Mouse (Mus musculus): Measurements from ENCODE around the gene 2610301B20Rik. TPM values are rescaled to one million over a fixed set of nuclear protein-coding genes. Genes with fewer than 3 reads are reported as not detected.
A peak's percentile ranks its signal among the peaks of the same experiment; 100 is the strongest.
"Not testable (repeated sequence)": the region's sequence is repeated elsewhere in the genome, so short reads cannot be mapped to it uniquely, and the experiment has no call there.

2610301B20Rik gene
- polyA plus RNA-seq, 1 experiment from 2014 or later, result 35.5 TPM

- no peak for ATAC-seq (ENCODE audit: low FRiP score, low read depth)
- Histone ChIP-seq H3K9ac (peak overlapping the region; percentile 86), H3K4me3 (peak overlapping the region; percentile 78), H3K9me3 (no peaks in the 10 kb centered on the region), H3K27ac (no peak overlapping the region), H3K36me3 (no peaks in the 10 kb centered on the region), H3K4me1 (peaks cover 12% of the 10 kb centered on the region), H3K4me2 (replicated peaks) (peak overlapping the region; percentile 79), H3K27me3 (no peaks in the 10 kb centered on the region)
- 24% methylated on average over 16 of the region's 16 CpGs for WGBS
Measured at GRCm38 (mm10) chr4:10872685-10873539, 1.4 kb upstream of the 2610301B20Rik start.

GRCm38 (mm10) chr4:10873549-10873919, 764 bp upstream of the 2610301B20Rik start:
- H3K36me3 ChIP-seq, result no peaks in the 10 kb centered on the region
- H3K4me2 ChIP-seq (replicated peaks), result peak overlapping the region; percentile 79
- ATAC-seq (ENCODE audit: low FRiP score, low read depth), result peak; percentile 45
- peak overlapping the region; percentile 78 for H3K4me3 ChIP-seq
- H3K9me3 ChIP-seq, result no peaks in the 10 kb centered on the region
- peak overlapping the region; percentile 86 for H3K9ac ChIP-seq
- H3K27me3 ChIP-seq, result no peaks in the 10 kb centered on the region
- WGBS, result 3% methylated on average over 5 of the region's 8 CpGs
- H3K27ac ChIP-seq, result peak overlapping the region; percentile 99
- H3K4me1 ChIP-seq, result peaks cover 12% of the 10 kb centered on the region

GRCm38 (mm10) chr4:10874718-10875121, 422 bp downstream of the 2610301B20Rik start:
- Histone ChIP-seq H3K4me2 (replicated peaks) (peak overlapping the region; percentile 79), H3K27me3 (0 out of 2 replicates have a peak, but pooled peaks cover 3% of the 10 kb centered on the region), H3K9me3 (no peaks in the 10 kb centered on the region), H3K36me3 (peaks cover 5% of the 10 kb centered on the region; the same call in 1 of the 2 replicates), H3K9ac (peak overlapping the region; percentile 86), H3K27ac (peak overlapping the region; percentile 99), H3K4me1 (peaks cover 12% of the 10 kb centered on the region), H3K4me3 (peak overlapping the region; percentile 78)
- 1% methylated on average over 36 of the region's 37 CpGs for WGBS
- ATAC-seq (ENCODE audit: low FRiP score, low read depth), result peak; percentile 82

- Histone ChIP-seq H3K4me2 (replicated peaks) (peak overlapping the region; percentile 79), H3K4me3 (peak overlapping the region; percentile 78)
- no peak for ATAC-seq (ENCODE audit: low FRiP score, low read depth)
Measured at GRCm38 (mm10) chr4:10875407-10875806, 1.1 kb downstream of the 2610301B20Rik start.

GRCm38 (mm10) chr4:10877057-10877456, 2.8 kb downstream of the 2610301B20Rik start:
- H3K4me1 ChIP-seq, result peaks cover 12% of the 10 kb centered on the region
- no peak overlapping the region for H3K9ac ChIP-seq
- 0 out of 2 replicates have a peak, but pooled peaks cover 3% of the 10 kb centered on the region for H3K27me3 ChIP-seq
- no peak for ATAC-seq (ENCODE audit: low FRiP score, low read depth)
- H3K4me2 ChIP-seq (replicated peaks), result no peak overlapping the region
- no peaks in the 10 kb centered on the region for H3K9me3 ChIP-seq
- H3K4me3 ChIP-seq, result no peak overlapping the region
- H3K27ac ChIP-seq, result no peak overlapping the region
- H3K36me3 ChIP-seq, result peaks cover 5% of the 10 kb centered on the region
- WGBS, result 83% methylated on average over 1 of the region's 1 CpGs

More at GRCm38 (mm10) chr4:10875407-10875806, 1.1 kb downstream of the 2610301B20Rik start:
- Histone ChIP-seq H3K36me3 (peaks cover 5% of the 10 kb centered on the region), H3K27ac (0 out of 2 replicates have a peak overlapping the region, but pooled peaks have one; percentile 2), H3K9ac (peak overlapping the region; percentile 86; the same call in 1 of the 2 replicates), H3K9me3 (no peaks in the 10 kb centered on the region), H3K27me3 (0 out of 2 replicates have a peak, but pooled peaks cover 3% of the 10 kb centered on the region), H3K4me1 (peaks cover 12% of the 10 kb centered on the region)

- ATAC-seq (ENCODE audit: low FRiP score, low read depth), result no peak
- H3K9me3 ChIP-seq, result no peaks in the 10 kb centered on the region; the same call in none of the 2 replicates
- H3K9ac ChIP-seq, result no peak overlapping the region
- peaks cover 53% of the 10 kb centered on the region for H3K36me3 ChIP-seq
- no peak overlapping the region for H3K4me2 ChIP-seq (replicated peaks)
- H3K4me3 ChIP-seq, result no peak overlapping the region
- H3K27me3 ChIP-seq, result 0 out of 2 replicates have a peak, but pooled peaks cover 2% of the 10 kb centered on the region
- 91% methylated on average over 8 of the region's 8 CpGs for WGBS
- H3K27ac ChIP-seq, result no peak overlapping the region
- no peaks in the 10 kb centered on the region for H3K4me1 ChIP-seq
Measured at GRCm38 (mm10) chr4:10883740-10884408, 9.6 kb downstream of the 2610301B20Rik start.

- H3K4me2 ChIP-seq (replicated peaks), result no peak overlapping the region
- no peak for ATAC-seq (ENCODE audit: low FRiP score, low read depth)
Measured at GRCm38 (mm10) chr4:10888835-10889234, 14.5 kb downstream of the 2610301B20Rik start.

GRCm38 (mm10) chr4:10896262-10896661, 22.0 kb downstream of the 2610301B20Rik start:
- no peak overlapping the region for H3K9ac ChIP-seq
- peaks cover 15% of the 10 kb centered on the region for H3K36me3 ChIP-seq
- H3K4me2 ChIP-seq (replicated peaks), result no peak overlapping the region
- no peaks in the 10 kb centered on the region for H3K4me1 ChIP-seq
- H3K27ac ChIP-seq, result no peak overlapping the region
- H3K9me3 ChIP-seq, result no peaks in the 10 kb centered on the region
- no peaks in the 10 kb centered on the region for H3K27me3 ChIP-seq
- WGBS, result 93% methylated on average over 4 of the region's 4 CpGs
- ATAC-seq (ENCODE audit: low FRiP score, low read depth), result no peak
- H3K4me3 ChIP-seq, result no peak overlapping the region

More at GRCm38 (mm10) chr4:10888835-10889234, 14.5 kb downstream of the 2610301B20Rik start:
- WGBS, result over 99% methylated on average over 10 of the region's 10 CpGs
- no peak overlapping the region for H3K9ac ChIP-seq
- H3K27ac ChIP-seq, result no peak overlapping the region
- peaks cover 6% of the 10 kb centered on the region for H3K9me3 ChIP-seq
- peaks cover 54% of the 10 kb centered on the region for H3K36me3 ChIP-seq
- H3K4me1 ChIP-seq, result no peaks in the 10 kb centered on the region
- no peak overlapping the region for H3K4me3 ChIP-seq
- no peaks in the 10 kb centered on the region for H3K27me3 ChIP-seq

GRCm38 (mm10) chr4:10896859-10897258, 22.6 kb downstream of the 2610301B20Rik start:
- Histone ChIP-seq H3K4me1 (no peaks in the 10 kb centered on the region), H3K9me3 (no peaks in the 10 kb centered on the region), H3K27me3 (no peaks in the 10 kb centered on the region), H3K4me2 (replicated peaks) (no peak overlapping the region), H3K4me3 (no peak overlapping the region), H3K36me3 (peaks cover 15% of the 10 kb centered on the region), H3K27ac (no peak overlapping the region), H3K9ac (no peak overlapping the region)
- ATAC-seq (ENCODE audit: low FRiP score, low read depth), result no peak

GRCm38 (mm10) chr4:10905234-10905801, 31.0 kb downstream of the 2610301B20Rik start:
- H3K36me3 ChIP-seq, result no peaks in the 10 kb centered on the region
- 5% methylated on average over 13 of the region's 13 CpGs for WGBS
- H3K4me3 ChIP-seq, result peak overlapping the region; percentile 13
- no peak overlapping the region for H3K27ac ChIP-seq
- no peaks in the 10 kb centered on the region for H3K9me3 ChIP-seq
- peak overlapping the region; percentile 48 for H3K4me2 ChIP-seq (replicated peaks)
- no peaks in the 10 kb centered on the region for H3K27me3 ChIP-seq
- ATAC-seq (ENCODE audit: low FRiP score, low read depth), result peak; percentile 80
- H3K4me1 ChIP-seq, result peaks cover 12% of the 10 kb centered on the region
- H3K9ac ChIP-seq, result no peak overlapping the region

GRCm38 (mm10) chr4:10911417-10911816, 37.1 kb downstream of the 2610301B20Rik start:
- ATAC-seq (ENCODE audit: low FRiP score, low read depth), result not testable (repeated sequence)
- 47% methylated on average over 7 of the region's 7 CpGs for WGBS

More at GRCm38 (mm10) chr4:10911417-10911816, 37.1 kb downstream of the 2610301B20Rik start:
- H3K4me2 ChIP-seq (replicated peaks); H3K4me3 ChIP-seq; H3K4me1 ChIP-seq; H3K27ac ChIP-seq; H3K9ac ChIP-seq; H3K27me3 ChIP-seq; H3K36me3 ChIP-seq; H3K9me3 ChIP-seq: not testable (repeated sequence)

Measured in limb, embryonic 13.5 days (tissue).